Mouse (Mus musculus) ZHBTc4 (cell line): ENCODE measurements around the gene Bola3.

Source experiments
- DNase-seq: peaks from one replicate; pipeline ENCODE4 v3.0.0-alpha.2; 2011; ENCODE audit warnings: low read depth, low spot score

Gene Bola3

DNA sequence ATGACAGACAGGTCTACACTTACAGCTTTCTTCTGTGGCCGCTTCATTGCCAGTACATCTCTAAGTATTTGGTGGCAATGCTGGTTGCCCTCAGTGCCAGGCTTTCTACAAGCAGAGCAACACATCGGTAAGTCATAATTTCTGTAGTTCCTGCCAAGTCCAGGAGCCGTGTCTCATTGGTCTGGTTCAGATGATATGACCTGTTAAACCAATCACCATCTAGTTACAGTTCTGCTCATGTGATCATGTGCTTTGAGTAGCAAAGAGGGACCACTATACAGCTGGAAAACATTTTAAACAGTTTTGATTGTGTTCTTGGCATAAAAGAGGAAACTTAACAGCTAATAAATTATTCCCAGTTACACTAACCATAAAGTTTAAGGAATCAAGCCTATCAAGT is 1.0 kb upstream of the Bola3 start:
- DNase-seq = no peak

DNA sequence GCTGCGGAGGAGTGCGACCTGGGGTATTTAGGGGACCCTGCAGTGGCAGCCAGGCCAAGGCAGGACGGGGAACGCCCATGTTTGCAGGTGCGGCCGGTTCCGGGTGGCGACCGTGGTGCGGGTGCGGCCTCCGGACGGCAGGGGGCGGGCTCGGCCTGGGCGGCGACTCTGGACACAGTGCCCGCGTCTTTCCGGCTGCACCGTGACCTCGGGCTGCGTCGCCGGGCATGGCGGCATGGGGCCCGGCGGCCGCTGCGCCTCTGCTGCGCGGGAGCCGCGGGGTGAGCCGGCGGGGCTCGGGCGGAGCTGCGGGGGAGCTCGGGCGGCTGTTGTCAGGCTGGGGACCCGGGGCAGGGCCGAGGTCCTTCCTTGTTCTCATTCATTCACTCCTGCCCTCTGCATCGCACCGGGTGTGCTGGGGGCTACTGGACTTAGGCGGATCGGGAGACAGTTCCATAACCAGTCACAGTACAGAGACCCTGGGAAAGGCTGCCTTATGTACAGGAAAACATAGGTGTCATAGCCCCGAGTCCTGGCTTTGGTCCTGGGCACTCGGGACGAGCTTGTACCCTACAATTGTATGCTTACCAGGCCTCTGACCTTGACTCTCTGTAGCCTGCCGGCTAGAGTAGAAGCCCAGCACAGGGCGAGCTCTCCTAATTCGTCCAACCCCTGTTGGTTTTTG is 469 bp downstream of the Bola3 start:
- DNase-seq = peak; percentile 91

GRCm38 (mm10) chr6:83350172-83350571 is 1.2 kb downstream of the Bola3 start:
- DNase-seq = no peak

- DNase-seq = no peak
These were observed 2.0 kb downstream of the Bola3 start for GRCm38 (mm10) chr6:83350851-83351405.

GRCm38 (mm10) chr6:83351490-83352160 is 2.7 kb downstream of the Bola3 start:
- DNase-seq = no peak

DNA sequence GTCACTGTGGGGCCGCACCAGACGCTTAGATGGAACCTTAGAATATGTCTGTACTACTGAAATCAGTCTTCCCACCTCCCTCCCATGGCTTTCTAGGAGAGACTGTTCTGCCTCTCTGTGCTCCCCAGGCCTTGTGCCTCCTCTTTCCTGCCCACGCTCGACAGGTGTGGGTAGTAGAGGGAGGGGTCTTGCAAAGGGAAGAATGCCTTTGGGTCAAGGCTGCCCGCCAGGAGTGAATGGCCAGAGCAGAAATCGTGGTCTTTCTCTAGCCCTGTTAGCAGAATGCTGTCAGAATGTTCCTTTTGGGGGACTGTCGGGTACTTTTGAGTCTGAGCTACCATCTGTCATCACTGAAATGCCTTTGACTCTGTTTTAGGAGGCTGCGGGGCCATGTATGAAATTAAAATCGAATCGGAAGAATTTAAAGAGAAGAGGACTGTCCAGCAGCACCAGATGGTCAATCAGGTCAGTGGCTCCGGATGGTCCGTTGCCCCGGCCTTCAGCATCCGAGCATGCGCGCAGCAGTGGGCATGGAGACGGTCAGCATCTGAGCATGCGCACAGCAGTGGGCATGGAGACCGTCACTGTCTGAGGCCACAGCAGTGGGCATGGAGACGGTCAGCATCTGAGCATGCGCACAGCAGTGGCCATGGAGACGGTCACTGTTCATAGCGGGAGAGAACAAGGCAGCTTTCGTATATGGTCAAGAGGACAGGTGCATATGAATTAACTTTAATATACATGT is 3.9 kb downstream of the Bola3 start:
- no peak for DNase-seq

DNA sequence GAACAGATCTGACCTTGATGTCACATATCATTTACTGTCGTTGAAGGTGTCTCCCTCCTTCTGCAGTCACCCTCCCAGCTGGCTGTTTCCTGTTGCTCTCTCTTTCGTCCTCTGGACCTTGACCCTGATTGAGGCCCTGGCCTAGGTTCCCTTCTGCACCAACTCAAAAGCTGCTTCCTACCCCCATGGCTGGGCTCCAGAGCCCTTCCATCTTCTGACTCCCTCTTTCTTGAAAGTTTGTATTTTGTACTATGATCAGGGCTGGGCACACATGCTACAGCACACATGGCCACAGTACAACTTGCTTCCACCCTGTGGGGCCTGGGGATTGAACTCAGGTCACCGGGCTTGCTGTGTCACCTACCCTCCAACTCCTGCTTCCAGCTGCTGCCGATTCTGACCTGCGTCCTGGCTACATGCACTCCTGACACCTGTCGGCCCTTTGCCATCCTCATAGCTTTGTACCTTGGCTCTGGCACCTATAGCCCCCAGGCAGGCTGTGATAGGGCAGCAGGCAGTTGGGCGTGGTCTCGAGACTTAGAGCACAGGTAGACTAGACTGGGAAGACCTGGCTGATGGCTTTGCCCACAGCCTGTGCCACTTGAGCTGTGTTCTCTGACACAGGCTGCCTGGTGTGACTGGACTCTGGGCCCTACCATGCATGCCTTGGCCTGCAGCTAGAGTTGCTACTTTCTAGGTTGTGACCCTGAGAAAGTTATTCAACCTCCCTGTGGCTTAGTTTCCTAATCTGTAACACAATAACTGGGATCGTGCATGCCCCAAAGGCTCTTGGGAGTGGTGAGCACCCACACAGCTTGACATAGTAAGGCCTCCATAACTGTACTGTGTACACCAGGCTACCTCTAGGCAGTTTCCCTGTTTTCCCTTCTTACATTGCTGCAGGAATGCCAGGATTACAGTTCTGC is 6.2 kb downstream of the Bola3 start:
- no peak for DNase-seq

DNA sequence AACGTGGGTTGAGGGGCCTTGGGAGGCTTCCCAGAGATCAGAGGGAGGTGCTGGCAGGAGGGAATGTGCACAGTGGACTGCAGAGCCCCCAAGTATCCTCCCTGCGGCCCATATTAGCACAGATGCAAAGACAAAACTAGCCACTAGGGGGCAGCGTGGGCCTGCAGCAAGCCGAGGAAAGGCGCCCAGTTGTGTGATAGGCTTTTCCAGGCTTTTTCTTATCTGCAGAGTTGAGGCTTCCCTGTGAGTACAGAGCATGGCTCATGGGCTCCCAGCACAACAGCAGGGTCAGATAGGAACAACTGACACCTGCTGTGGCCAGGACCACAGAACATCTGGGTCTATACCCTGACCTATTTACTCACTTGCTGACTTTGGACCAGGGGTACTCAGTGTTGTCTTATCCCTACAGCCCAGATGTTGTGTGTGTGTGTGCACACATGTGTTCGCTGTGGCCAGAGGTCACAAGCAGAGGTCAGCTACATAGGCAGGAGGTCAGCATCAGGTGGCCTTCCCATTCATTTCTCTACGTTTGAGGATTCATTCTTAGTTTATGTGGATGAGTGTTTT is 7.7 kb downstream of the Bola3 start:
- DNase-seq = peak; percentile 83

GRCm38 (mm10) chr6:83357436-83357835 is 8.5 kb downstream of the Bola3 start:
- no peak for DNase-seq

DNA sequence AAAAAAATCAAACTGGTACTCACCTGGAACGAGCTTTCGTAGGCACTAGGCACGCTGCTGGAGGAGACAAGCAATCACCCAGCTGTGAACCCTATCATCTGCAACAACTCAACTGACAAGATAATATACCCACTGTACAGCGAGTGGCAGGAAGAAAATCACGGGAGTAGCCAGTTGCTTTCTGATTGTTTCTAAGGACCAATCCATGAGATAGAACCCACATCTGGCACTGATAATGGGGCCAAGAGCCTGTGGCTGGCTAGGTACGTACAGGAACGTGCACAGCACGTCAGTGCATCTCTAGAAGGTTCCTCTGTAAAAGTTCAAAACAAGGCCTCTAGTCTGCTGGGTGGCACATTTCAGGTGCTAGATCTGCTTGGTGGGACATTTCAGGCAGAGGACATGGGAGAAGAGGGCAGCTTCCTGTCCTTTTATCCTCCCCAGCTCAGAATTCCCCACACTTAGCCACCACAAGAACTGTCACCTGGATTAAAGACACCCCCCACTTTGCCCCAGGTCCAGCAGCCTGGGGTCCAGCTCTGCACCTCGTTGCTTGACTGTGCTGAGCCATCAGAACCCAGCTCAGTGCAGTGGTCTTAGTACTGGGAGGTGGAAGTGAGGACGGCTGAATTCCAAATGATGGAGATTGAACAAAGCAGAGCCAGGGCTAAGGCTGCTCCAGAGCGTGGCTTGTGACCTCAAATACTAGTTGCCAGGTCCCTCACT is 12.7 kb downstream of the Bola3 start:
- DNase-seq = no peak

GRCm38 (mm10) chr6:83363075-83363474 is 14.1 kb downstream of the Bola3 start:
- no peak for DNase-seq

DNA sequence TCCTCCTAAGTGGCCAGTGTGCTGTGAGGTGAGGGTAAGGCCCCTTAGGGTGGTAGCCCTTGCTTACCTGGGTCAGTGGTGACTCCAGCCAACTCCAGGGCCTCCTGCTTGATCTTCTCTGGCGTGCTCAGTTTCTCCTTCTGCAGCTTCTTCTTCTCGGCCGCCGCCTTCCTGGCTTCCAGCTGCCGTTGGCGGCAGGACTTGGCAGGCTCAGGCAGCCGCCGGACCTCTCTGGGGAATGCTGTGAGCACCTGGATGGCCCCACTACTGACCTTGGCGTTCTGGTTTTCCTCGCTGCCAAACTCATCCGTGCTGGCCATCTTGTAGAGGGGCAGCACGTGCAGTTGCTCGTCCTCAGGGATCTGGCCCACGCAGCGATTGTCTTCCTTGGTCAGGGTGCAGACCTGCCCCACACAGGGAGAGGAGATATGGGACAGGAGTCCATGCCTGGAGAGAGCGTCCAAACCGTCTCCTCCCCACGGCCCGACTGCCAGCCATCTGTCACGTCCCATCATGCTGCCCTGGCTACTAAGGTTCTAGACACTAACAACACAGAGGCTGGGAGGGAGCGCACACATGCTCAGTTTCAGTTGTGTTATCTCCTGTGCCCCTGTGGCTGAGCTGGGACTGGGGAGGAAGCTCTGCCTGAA is 21.5 kb downstream of the Bola3 start:
- no peak for DNase-seq

- no peak for DNase-seq
These were observed 22.4 kb downstream of the Bola3 start for GRCm38 (mm10) chr6:83371350-83371749.

- DNase-seq = no peak
These were observed 24.9 kb downstream of the Bola3 start for GRCm38 (mm10) chr6:83373704-83374300.

DNA sequence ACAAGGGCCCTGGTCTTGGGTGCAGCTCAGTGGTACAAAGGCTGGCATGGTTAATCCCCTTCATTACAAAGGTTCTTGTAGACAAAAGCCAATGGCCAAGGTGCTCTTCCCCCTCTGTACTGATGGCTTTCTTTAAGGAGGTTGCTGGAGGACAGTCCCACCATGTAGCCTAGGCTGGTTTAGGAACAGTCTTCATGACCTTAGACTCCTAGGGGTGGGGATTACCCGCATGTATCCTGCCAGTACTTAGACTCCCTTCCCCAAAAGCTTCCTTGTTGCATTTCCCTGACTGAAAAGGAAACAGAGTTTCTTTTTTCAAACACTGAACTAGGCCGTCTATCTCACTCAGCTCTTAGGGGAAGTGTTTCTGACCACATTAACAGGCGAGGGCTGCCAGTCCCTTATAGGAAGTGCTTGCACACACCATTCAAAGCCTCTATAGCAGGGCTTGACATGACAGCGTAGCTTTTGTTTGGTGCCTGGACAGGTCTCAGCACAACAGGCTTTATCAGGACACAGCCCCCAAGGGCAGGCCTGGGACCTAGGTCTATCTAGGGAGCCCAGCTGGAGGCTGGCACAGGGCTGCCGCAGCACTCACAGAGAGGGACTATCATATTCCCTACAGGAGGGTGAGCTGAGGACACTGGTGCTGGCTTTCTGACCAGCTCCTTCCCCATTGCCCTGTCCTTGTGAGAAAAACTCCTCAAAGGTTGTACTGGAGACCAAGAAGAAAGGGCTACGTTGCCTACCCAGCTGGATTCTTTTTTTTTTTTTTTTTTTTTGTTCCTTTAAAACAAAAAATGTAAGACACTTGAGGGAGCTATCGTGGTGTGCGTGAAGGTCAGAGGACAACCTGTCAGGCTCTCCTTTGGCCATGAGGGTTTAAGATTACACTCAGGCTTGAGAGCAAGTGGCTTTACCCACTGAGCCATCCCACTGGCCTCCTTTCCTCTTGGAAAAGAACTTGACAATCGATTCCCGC is 32.9 kb downstream of the Bola3 start:
- no peak for DNase-seq

GRCm38 (mm10) chr6:83385569-83386090 is 36.7 kb downstream of the Bola3 start:
- peak; percentile 60 for DNase-seq

DNA sequence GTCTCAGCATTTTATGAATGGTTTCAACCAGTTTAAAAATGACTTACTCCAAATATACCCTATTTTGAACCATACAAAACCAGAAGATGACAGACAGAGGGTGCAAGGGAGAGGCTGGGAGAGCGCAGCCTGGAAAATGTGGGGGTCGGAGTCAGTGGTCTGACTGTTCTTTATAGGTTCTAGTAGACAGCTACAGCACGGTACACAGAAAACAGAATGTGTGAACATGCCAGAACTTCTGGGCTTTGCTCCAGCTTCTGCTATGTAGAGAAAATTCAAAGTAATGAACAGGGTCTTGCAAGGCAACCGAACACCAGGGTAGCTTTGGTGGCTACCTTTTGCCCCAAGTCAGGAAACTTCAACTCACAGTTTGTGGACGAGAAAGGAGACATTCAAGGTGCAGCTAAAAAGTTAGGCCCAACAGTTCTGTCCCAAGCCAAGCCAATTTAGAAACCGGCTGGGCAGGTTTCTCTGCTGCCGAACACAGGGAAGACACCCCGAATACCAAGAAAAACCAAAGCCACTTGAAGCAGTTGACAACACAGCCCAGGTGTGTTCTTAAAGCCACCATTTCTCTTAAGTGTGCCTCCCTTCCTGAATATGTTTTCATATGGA is 43.3 kb downstream of the Bola3 start:
- DNase-seq = no peak
